Mouse (Mus musculus): Measurements from ENCODE around the gene Pygo1. TPM values are rescaled to one million over a fixed set of nuclear protein-coding genes. Genes with fewer than 3 reads are reported as not detected.

Pygo1 gene
- total RNA-seq, 4 experiments from 2014 or later, result 11.8 to 15.5 (median 14.5) TPM

DNA sequence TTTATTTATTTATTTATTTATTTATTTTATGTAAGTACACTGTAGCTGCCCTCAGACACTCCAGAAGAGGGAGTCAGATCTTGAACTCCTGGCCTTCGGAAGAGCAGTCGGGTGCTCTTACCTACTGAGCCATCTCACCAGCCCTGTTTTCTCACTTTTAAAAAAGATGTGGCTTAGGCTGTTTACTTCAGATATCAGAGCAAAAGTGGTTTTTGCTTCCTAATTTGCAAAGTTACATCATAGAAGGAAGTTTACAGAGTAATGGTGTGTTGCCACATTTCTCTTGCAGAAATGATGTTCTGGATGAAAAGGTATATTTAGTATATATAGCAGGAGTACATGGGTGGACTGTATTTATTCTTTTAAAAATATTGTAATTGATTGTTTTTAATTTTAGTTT lies 66.0 kb downstream of the Pygo1 start:
- no peak for DNase-seq (ENCODE audit: low spot score in 2 of 2)

DNA sequence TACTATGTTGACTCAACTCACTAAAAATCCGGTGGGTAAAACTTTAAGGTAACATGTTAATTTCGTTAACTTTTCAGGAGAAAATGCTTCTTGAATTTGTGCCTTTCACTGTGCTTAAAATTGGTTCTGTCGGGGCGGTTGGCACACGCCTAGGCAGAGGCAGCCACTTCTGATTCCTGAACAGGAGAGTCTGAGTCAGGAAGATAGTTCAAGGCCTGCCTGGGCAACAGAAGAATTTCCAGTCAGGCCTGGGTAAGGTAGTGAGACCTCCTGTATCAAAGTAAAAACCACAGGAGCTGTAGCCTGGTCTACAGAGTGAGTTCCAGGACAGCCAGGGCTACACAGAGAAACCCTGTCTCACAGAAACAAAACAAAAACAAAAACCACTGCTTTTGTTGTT lies 67.1 kb downstream of the Pygo1 start:
- no peak for DNase-seq (ENCODE audit: low spot score in 2 of 2)

DNA sequence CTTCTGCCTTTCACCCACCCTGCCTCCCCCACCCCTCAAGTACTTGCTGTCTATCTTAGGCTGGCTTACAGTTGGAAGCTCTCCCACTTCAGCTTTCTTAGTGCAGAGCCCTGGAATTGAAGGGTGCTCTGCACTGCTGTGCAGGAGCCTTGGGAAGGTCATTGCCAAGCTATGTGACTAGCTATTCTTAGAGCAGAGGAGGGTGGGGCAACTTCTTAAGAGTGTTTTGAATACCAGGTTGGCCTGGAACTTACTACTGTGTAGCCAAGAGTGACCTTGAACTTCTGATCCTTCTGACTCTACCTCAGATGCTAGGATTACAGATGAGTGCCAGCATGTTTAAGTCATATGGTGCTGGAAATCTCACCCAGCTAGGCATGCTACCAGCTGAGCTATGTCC lies 70.7 kb downstream of the Pygo1 start:
- no peak for DNase-seq (ENCODE audit: low spot score in 2 of 2)

DNA sequence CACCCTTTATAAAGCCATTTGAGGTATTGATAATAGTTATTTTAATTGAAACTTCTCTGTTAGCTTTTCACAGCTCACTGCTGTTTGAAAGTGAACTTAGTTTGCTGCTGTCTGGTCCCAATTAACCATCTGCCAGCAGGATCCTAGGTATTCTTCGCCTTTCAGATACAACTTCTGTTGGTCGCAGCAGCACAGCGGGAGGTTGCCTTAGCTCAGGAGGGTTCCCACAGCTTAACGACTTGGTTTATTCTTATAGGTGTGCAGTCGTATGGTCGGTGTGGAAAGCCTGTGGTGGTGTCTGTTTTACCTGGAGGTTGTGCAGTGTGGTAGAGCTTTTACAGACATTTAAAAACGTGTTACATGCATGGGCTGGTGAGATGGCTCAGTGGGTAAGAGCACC lies 71.4 kb downstream of the Pygo1 start:
- DNase-seq (ENCODE audit: low spot score in 2 of 2), result no peak

DNA sequence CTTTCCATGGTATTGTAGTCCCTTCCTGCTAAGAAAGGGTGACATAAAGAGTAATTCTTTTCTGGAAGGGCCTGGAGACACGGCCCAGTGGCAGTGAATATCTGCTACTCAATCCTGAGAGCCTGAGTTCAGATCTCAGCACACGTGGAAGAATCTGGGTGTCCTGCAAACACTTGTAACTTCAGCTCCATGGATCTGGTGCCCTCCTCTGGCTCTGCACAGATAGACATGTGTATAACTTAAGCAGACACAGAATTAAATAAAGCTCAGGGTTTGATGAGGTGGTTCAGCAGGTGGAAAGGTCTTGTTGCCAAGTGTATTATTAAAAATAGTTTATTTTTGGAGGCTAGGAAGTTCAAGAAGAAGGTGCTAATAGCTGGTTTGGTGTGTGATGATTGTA lies 75.0 kb downstream of the Pygo1 start:
- no peak for DNase-seq (ENCODE audit: low spot score in 2 of 2)

DNA sequence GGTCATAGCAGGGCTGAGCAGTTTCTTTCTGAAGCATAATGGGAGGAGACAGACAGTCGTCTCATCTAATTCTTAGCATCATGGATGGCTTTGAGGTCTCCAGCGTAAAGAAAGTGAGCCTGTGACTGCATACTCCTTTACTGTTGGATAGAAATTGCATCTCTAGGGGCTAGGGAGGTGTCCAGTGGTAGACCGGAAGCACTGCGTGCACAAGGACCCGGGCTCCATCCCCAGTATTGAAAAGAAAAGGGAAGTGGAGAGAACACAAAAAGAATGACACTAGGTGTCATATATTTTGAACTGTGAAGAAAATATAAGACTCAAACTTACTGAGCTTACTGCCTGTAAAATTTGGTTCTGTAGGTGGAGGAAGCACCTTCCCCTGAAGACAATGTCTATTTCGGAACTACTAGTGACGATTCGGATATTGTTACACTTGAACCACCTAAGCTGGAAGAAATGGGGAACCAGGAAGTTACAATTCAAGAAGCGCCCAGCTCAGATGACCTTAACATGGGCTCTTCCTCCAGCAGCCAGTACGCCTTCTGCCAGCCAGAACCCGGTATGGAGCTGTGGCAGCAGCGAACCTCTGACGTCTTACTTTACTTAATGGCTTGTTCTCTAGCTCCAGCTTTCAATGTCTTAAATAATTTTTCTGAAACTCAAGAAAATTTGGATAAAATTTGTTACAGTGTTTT lies 76.0 kb downstream of the Pygo1 start:
- DNase-seq (ENCODE audit: low spot score in 2 of 2), result no peak

Other genes with a start within 250 kb of the Pygo1 start
- gene Prtg, start 118.8 kb upstream of the Pygo1 start, total RNA-seq (2022), result under 1 TPM; 0.07 to 0.38 (median 0.12) TPM
- 1 to 10 TPM in 2 of 4 experiments, under 1 TPM in 2; 0.75 to 1.4 (median 1.1) TPM for gene Dyx1c1, start 33.1 kb downstream of the Pygo1 start, total RNA-seq (2022)
- gene Gm44503, start 33.2 kb downstream of the Pygo1 start, total RNA-seq (2022), result not detected
- 10 to 100 TPM; 11.2 to 15.6 (median 11.9) TPM for gene Ccpg1os, start 59.7 kb downstream of the Pygo1 start, total RNA-seq (2022)
- 100 to 1,000 TPM in 1 of 4 experiments, 10 to 100 TPM in 3; 78.5 to 101 (median 82.0) TPM for gene Ccpg1, start 59.8 kb downstream of the Pygo1 start, total RNA-seq (2022)
- gene Pigb, start 114.7 kb downstream of the Pygo1 start, total RNA-seq (2022), result 1 to 10 TPM; 3.7 to 4.6 (median 4.2) TPM
- gene Rab27a, start 119.2 kb downstream of the Pygo1 start, total RNA-seq (2022), result 1 to 10 TPM in 3 of 4 experiments, under 1 TPM in 1; 0.46 to 2.0 (median 1.3) TPM
- gene Khdc3, start 176.2 kb downstream of the Pygo1 start, total RNA-seq (2022), result not detected
- gene Gm20509, start 176.8 kb downstream of the Pygo1 start, total RNA-seq (2022), result not detected
- gene Rsl24d1, start 187.8 kb downstream of the Pygo1 start, total RNA-seq (2022), result 10 to 100 TPM; 36.7 to 45.4 (median 41.7) TPM